Mouse (Mus musculus) c-Kit-positive CD71-positive TER-119-positive erythroid progenitor cells, embryonic 14.5 days (primary cell): ENCODE data around the gene Smim15.

Experiments
- DNase-seq: peaks from one replicate; pipeline ENCODE4 v3.0.0-alpha.2; 2013; ENCODE audit warnings: low spot score

Smim15 gene

GRCm38 (mm10) chr13:108062900-108063299 lies 18.7 kb downstream of the Smim15 start:
- DNase-seq: no peak

- no peak for DNase-seq
These were observed 19.3 kb downstream of the Smim15 start for GRCm38 (mm10) chr13:108063374-108064134.

- no peak for DNase-seq
These were observed 20.1 kb downstream of the Smim15 start for GRCm38 (mm10) chr13:108064331-108064730.

- DNase-seq: no peak
These were observed 21.8 kb downstream of the Smim15 start for GRCm38 (mm10) chr13:108066021-108066420.

GRCm38 (mm10) chr13:108069151-108069550 lies 24.9 kb downstream of the Smim15 start:
- no peak for DNase-seq

- no peak for DNase-seq
These were observed 25.9 kb downstream of the Smim15 start for GRCm38 (mm10) chr13:108070171-108070570.

- no peak for DNase-seq
These were observed 33.2 kb downstream of the Smim15 start for GRCm38 (mm10) chr13:108077476-108077875.

GRCm38 (mm10) chr13:108077901-108078300 lies 33.7 kb downstream of the Smim15 start:
- no peak for DNase-seq

GRCm38 (mm10) chr13:108084086-108084485 lies 39.8 kb downstream of the Smim15 start:
- DNase-seq: no peak

GRCm38 (mm10) chr13:108086036-108086435 lies 41.8 kb downstream of the Smim15 start:
- DNase-seq: no peak

- DNase-seq: no peak
These were observed 42.5 kb downstream of the Smim15 start for GRCm38 (mm10) chr13:108086724-108087123.

- DNase-seq: no peak
These were observed 48.0 kb downstream of the Smim15 start for GRCm38 (mm10) chr13:108092290-108092689.

GRCm38 (mm10) chr13:108094681-108095080 lies 50.4 kb downstream of the Smim15 start:
- no peak for DNase-seq

GRCm38 (mm10) chr13:108095617-108096016 lies 51.4 kb downstream of the Smim15 start:
- DNase-seq: no peak

- no peak for DNase-seq
These were observed 52.2 kb downstream of the Smim15 start for GRCm38 (mm10) chr13:108096446-108096845.
